Mouse (Mus musculus) activated CD4-positive, CD25-positive, alpha-beta regulatory T cell, adult 4 months (primary cell): ENCODE data around the gene Nrcam. TPM values are rescaled to one million over a fixed set of nuclear protein-coding genes. Genes with fewer than 3 reads are reported as not detected.

ENCODE experiments used
- ATAC-seq: one replicate; pipeline ENCODE4 v1.8.0; 2017
- polyA plus RNA-seq, 2 experiments: library from polyadenylated mRNA; unstranded; fragments of 100-300 nt; shearing (Covaris generic); gene quantifications; one replicate each; pipeline ENCODE4 v1.2.1; 2017

Nrcam gene
- polyA plus RNA-seq, 2 experiments from 2014 or later: 0.42 TPM; not detected in 1

DNA sequence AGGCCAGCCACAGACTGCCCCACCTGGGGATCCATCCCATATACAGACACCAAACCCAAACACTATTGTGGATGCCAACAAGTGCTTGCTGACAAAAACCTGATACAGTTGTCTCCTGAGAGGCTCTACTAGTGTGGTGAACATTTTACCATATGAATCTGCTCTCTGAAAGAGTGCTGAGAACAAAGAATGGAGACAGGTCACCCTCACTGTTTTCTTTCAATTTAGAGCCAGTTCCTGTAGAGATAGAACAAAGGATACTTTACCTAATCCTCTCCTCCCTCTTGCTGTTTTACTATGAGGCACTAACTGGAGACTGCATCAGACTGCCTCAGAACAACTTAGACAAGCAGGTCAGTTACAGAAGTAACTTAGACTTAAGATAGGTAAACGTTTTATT lies 311.9 kb downstream of the Nrcam start:
- ATAC-seq: no peak

Other genes starting within 250 kb of the Nrcam start
- gene Dnajb9, start 118.6 kb upstream of the Nrcam start, polyA plus RNA-seq: 1 to 10 TPM; 8.7 to 9.0 TPM
- gene Pnpla8, start 107.5 kb upstream of the Nrcam start, polyA plus RNA-seq: 10 to 100 TPM; 23.4 to 25.4 TPM